Mouse (Mus musculus): ENCODE measurements around the gene Stk4.

Gene Stk4

DNA sequence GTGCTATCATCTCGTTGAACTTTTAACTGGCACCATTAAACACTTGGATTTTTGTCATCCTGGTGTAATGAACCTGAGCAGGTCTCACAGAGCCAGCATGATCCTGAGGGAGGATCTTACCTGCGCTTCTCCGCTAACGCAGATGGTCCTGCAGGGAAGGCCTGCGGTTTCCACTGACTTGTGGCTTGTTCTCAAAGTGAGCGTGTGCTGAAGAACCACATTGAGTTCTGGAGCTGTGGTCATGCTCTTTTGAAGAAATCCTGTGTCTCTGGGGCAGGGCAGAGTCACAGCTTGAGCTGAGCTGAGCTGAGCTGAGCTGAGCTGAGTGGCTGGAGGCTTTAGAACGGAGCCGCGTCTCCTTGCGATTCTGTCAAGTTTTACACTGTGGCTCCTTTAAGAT, 11.5 kb downstream of the Stk4 start:
- DNase-seq: no peak

GRCm38 (mm10) chr2:164082175-164082574, 12.1 kb downstream of the Stk4 start:
- DNase-seq: no peak

GRCm38 (mm10) chr2:164083609-164084341, 13.7 kb downstream of the Stk4 start:
- peak; percentile 36 for DNase-seq

- no peak for DNase-seq
These were observed 14.2 kb downstream of the Stk4 start for GRCm38 (mm10) chr2:164084342-164084700.

GRCm38 (mm10) chr2:164087416-164088017, 17.4 kb downstream of the Stk4 start:
- DNase-seq: no peak

- no peak for DNase-seq
These were observed 19.4 kb downstream of the Stk4 start for GRCm38 (mm10) chr2:164089508-164089907.

DNA sequence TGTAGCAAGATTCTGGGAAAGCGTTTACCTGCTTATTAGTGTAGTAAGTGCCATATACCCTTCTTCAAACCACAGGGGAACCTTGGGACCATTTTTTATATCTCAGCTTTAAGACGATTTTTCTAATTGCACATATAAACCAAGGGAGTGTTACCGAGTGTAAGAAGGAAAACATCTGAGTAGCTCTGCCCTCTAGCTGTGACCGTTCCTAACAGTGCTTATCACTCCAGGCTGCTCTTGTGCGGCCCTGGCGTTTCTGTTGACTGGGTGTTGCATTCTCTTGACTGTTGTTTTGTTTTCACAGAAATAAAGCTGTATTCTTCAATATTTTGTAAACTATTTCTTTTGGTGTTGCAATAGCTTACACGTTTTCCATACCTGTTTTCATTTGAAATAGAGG, 24.0 kb downstream of the Stk4 start:
- no peak for DNase-seq

DNA sequence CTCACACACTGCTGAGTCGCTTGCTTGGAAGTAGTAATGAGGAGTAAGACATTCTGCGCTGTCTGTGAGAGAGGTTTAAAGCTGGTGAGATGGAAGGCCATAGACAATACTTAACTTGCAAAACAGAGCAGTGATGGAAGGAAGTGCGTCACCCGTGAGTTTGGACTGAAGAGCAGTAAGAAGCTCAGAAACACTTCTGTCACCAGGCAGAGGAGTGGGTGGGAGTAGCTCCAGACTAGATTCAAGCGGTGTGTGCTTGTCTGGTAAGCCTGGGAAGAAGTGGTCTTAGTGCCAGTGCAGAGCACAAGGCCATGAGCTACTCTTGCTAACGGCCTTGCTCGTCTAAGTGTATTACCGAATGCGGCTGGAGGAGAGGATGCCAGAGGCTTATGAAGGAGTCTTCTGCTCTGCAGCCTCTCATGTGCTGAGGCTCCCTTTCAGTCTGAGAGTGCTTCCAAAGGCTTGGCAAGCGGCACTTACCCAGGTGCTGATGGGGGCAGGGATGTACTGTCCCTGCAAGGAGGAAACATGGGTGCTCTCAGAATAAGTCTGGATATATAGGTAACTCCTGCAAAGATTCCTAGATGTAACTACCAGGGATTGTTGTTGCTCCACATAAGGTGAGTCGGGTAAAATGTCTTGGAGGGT, 28.6 kb downstream of the Stk4 start:
- no peak for DNase-seq

- no peak for DNase-seq
These were observed 31.8 kb downstream of the Stk4 start for GRCm38 (mm10) chr2:164101936-164102335.

- no peak for DNase-seq
These were observed 32.2 kb downstream of the Stk4 start for GRCm38 (mm10) chr2:164102366-164102765.

GRCm38 (mm10) chr2:164103501-164103900, 33.4 kb downstream of the Stk4 start:
- peak; percentile 51 for DNase-seq

DNA sequence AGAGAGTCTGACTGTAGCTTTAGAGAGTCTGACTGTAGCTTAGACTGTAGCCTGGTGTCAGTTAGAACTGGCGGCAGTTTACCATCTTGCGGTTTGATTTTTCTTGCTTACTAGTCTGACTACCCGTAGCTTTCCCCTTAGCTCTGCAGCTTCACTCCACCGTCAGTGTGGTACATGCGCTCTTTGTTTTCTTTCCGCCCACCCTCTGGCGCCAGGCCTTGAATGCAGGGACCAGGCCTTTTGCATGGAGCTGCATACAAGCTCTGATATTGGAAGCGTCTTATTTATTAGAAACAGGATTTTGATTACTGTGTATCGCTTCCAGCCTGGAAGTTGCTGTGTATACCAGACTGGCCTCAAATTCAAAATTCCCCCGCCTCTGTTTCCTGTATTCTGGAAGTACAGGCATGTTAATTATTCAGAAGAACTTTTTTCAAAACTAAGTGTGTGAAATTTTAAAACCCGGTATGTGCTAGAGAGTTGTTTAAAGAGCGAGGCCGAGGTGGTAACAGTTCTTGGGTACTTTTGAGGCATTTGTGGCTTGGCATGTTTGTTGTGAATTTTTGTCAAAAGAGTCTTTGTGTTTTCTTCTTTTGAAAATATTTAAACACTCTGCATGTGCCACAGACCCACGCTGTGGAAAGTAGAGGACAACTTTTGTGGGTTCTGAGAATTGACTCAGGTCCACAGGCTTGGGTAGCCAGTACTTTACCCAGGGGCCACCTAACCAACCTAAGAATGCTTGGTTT, 36.3 kb downstream of the Stk4 start:
- no peak for DNase-seq

- DNase-seq: no peak
These were observed 37.2 kb downstream of the Stk4 start for GRCm38 (mm10) chr2:164107125-164107874.

- DNase-seq: no peak
These were observed 38.4 kb downstream of the Stk4 start for GRCm38 (mm10) chr2:164108501-164108900.

GRCm38 (mm10) chr2:164111546-164111945, 41.4 kb downstream of the Stk4 start:
- DNase-seq: no peak

GRCm38 (mm10) chr2:164114051-164114450, 43.9 kb downstream of the Stk4 start:
- no peak for DNase-seq

DNA sequence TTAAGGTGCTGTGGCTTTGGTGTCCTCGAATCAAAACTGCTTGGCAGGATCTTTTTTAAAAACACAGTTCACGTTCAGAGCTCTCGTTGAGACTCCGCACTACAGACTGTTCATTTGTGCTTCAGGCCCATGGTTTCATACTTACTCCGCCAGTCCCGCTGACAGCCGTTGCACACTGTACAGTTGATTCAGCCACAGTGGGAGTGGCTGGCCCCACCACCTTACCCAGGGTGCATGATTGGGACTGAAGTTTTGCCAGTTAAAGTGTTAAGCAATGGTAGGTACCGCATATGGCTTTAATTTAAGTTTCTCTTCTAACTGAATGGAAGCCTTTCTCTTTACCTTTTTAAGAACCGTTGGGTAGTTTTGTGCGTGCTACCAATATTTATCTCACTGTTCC, 45.4 kb downstream of the Stk4 start:
- no peak for DNase-seq

DNA sequence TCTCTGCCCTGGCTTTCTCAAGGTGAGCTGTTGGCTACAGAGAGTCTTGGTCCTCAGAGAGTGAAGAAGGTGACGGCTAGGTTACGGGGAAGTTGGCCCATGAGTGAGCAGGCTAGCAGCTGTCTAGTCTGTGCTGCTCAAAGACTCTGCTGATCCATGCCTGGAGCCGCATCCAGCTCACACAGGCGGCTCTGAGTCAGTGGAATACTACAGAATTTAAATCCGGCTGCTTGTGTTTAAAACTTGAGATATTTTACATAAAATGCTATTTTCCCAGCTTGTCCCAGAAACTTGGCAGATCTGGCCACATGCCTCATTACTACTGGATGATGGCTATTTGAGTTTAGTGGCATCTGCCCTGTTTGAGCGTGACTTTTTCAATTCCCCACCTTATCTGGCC, 49.4 kb downstream of the Stk4 start:
- DNase-seq: no peak

- no peak for DNase-seq
These were observed 53.1 kb downstream of the Stk4 start for GRCm38 (mm10) chr2:164123169-164123766.

- no peak for DNase-seq
These were observed 56.4 kb downstream of the Stk4 start for GRCm38 (mm10) chr2:164126533-164126955.

DNA sequence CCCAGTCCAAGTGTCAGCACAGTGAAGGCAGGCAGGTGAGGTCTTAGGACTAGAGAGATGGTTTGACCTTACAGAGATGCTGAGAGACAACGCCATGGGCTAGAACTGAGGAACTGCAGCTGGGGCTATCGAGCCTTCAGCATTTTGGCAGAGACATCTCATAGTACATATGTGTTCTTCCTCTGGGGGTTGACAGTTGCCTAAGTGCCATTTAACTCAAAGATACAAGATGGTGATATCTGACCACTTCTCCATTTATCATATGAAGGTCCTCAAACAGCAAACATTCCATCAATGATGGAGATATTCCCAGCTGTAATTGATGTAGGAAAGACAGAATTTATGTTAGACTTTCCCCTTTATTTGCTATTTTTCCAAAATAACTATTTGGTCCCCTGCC, 57.2 kb downstream of the Stk4 start:
- no peak for DNase-seq

Data from liver (tissue).